Mouse (Mus musculus): ENCODE data around the gene Apoe. TPM values are rescaled to one million over a fixed set of nuclear protein-coding genes. Genes with fewer than 3 reads are reported as not detected.

Apoe gene
- polyA plus RNA-seq, 2 experiments = 365 to 413 TPM

DNA sequence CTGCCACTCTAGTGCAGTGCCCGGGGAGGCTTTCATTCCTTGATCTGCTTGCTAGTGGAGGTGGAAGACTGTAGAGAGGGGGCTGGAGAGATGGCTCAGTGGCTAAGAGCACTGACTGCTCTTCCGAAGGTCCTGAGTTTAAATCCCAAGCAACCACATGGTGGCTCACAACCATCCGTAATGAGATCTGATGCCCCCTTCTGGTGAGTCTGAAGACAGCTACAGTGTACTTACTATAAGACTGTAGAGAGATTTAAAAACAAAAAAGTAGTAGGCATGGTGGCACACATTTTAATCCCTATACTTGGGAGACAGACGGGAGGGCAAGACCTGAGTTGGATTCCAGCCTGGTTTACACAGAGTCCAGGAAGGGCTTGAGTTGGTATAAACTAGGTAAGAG lies 13.4 kb upstream of the Apoe start:
- no peaks in the 10 kb centered on the region for H3K27me3 ChIP-seq (ENCODE audit: control insufficient read depth, insufficient read depth, low read length)

DNA sequence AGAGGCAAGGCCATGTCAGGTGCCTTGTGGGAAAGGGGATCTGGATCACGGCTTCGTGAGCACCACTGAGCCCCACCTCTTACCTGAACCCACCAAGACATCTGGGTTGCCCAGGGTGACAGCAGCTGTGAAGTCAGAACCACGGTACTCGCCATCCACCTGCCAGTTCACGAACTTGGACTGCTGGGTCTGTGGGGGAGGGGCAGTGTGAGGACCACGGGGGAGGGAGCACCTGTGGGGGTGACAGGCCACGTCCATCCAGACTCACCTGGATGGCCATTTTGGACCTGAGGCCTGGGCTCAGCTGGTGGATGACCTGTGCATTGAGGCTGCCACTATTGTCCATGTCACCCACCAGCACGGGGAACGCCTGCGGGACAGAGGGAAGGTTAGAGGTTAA lies 11.7 kb upstream of the Apoe start:
- H3K27ac ChIP-seq (replicated peaks; ENCODE audit: low read depth, low read length) = no peak overlapping the region
- no peak overlapping the region for H3K4me2 ChIP-seq (replicated peaks; ENCODE audit: low read depth, low read length, severe bottlenecking)
- no peak overlapping the region for H3K9ac ChIP-seq (ENCODE audit: low read depth, low read length, severe bottlenecking)
- ATAC-seq (ENCODE audit: low FRiP score, low read depth) (no peak), DNase-seq (ENCODE audit: low spot score) (no peak)
- no peaks in the 10 kb centered on the region for H3K9me3 ChIP-seq (ENCODE audit: control insufficient read depth, low read length)
- 95% methylated on average over 10 of the region's 10 CpGs for WGBS
- no peaks in the 10 kb centered on the region for H3K27me3 ChIP-seq (ENCODE audit: control insufficient read depth, insufficient read depth, low read length)
- no peak for TF ChIP-seq POLR2A (IDR thresholded peaks at IDR 0.05; ENCODE audit: borderline replicate concordance, extremely low read depth, insufficient read depth, insufficient read length)
- H3K4me1 ChIP-seq (ENCODE audit: control insufficient read depth, insufficient read depth, low read length) = peaks cover 5% of the 10 kb centered on the region; the same call in 1 of the 2 replicates
- H3K4me3 ChIP-seq (replicated peaks; ENCODE audit: low read length) = no peak overlapping the region
- peaks cover 53% of the 10 kb centered on the region for H3K36me3 ChIP-seq (ENCODE audit: control insufficient read depth, insufficient read depth, low read length)

More for the DNA sequence above, 13.4 kb upstream of the Apoe start:
- Histone ChIP-seq H3K9ac (ENCODE audit: low read depth, low read length, severe bottlenecking) (no peak overlapping the region), H3K36me3 (ENCODE audit: control insufficient read depth, insufficient read depth, low read length) (peaks cover 56% of the 10 kb centered on the region), H3K9me3 (ENCODE audit: control insufficient read depth, low read length) (no peaks in the 10 kb centered on the region), H3K4me1 (ENCODE audit: control insufficient read depth, insufficient read depth, low read length) (peaks cover 5% of the 10 kb centered on the region; the same call in 1 of the 2 replicates), H3K4me2 (replicated peaks; ENCODE audit: low read depth, low read length, severe bottlenecking) (no peak overlapping the region), H3K4me3 (replicated peaks; ENCODE audit: low read length) (no peak overlapping the region), H3K27ac (replicated peaks; ENCODE audit: low read depth, low read length) (no peak overlapping the region)
- no peak for TF ChIP-seq POLR2A (IDR thresholded peaks at IDR 0.05; ENCODE audit: borderline replicate concordance, extremely low read depth, insufficient read depth, insufficient read length)
- DNase-seq (ENCODE audit: low spot score) = no peak
- 78% methylated on average over 4 of the region's 4 CpGs for WGBS
- ATAC-seq (ENCODE audit: low FRiP score, low read depth) = no peak

DNA sequence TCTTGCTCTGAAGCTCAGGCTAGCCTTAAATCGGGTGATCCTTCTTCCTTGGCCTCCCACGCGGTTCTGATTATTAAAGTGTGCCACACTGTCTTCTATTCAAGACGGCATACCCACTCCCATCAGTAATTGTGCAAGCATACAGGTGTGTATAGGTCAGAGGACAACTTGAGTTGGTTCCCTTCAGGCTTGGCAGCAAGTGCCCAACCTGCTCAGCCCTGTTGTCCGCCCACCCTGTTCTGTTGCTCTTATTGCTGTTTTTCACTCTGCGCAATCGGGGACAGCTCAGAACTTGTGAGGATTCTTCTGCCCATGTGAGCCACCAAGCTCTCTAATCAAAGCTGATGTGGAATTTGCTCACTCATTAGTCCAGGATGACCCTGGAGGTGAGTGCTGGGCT lies 6.3 kb upstream of the Apoe start:
- no peak for TF ChIP-seq POLR2A (IDR thresholded peaks at IDR 0.05; ENCODE audit: borderline replicate concordance, extremely low read depth, insufficient read depth, insufficient read length)
- no peak for ATAC-seq (ENCODE audit: low FRiP score, low read depth)
- H3K36me3 ChIP-seq (ENCODE audit: control insufficient read depth, insufficient read depth, low read length) = peaks cover 47% of the 10 kb centered on the region
- no peaks in the 10 kb centered on the region for H3K27me3 ChIP-seq (ENCODE audit: control insufficient read depth, insufficient read depth, low read length)
- no peaks in the 10 kb centered on the region for H3K4me1 ChIP-seq (ENCODE audit: control insufficient read depth, insufficient read depth, low read length)
- no peak overlapping the region for H3K4me2 ChIP-seq (replicated peaks; ENCODE audit: low read depth, low read length, severe bottlenecking)
- no peak overlapping the region for H3K9ac ChIP-seq (ENCODE audit: low read depth, low read length, severe bottlenecking)
- H3K4me3 ChIP-seq (replicated peaks; ENCODE audit: low read length) = no peak overlapping the region
- no peak overlapping the region for H3K27ac ChIP-seq (replicated peaks; ENCODE audit: low read depth, low read length)
- 97% methylated on average over 7 of the region's 7 CpGs for WGBS
- no peaks in the 10 kb centered on the region for H3K9me3 ChIP-seq (ENCODE audit: control insufficient read depth, low read length)
- no peak for DNase-seq (ENCODE audit: low spot score)

- H3K4me2 ChIP-seq (replicated peaks; ENCODE audit: low read depth, low read length, severe bottlenecking) = no peak overlapping the region
- 96% methylated on average over 4 of the region's 4 CpGs for WGBS
- peaks cover 41% of the 10 kb centered on the region for H3K36me3 ChIP-seq (ENCODE audit: control insufficient read depth, insufficient read depth, low read length)
- no peaks in the 10 kb centered on the region for H3K9me3 ChIP-seq (ENCODE audit: control insufficient read depth, low read length)
- DNase-seq (ENCODE audit: low spot score) (no peak), ATAC-seq (ENCODE audit: low FRiP score, low read depth) (no peak)
- H3K4me1 ChIP-seq (ENCODE audit: control insufficient read depth, insufficient read depth, low read length) = peaks cover 2% of the 10 kb centered on the region
- H3K4me3 ChIP-seq (replicated peaks; ENCODE audit: low read length) = no peak overlapping the region
- TF ChIP-seq POLR2A (IDR thresholded peaks at IDR 0.05; ENCODE audit: borderline replicate concordance, extremely low read depth, insufficient read depth, insufficient read length) = no peak
- H3K9ac ChIP-seq (ENCODE audit: low read depth, low read length, severe bottlenecking) = no peak overlapping the region
- no peaks in the 10 kb centered on the region for H3K27me3 ChIP-seq (ENCODE audit: control insufficient read depth, insufficient read depth, low read length)
- H3K27ac ChIP-seq (replicated peaks; ENCODE audit: low read depth, low read length) = no peak overlapping the region
Measured at GRCm38 (mm10) chr7:19704475-19704874, 5.5 kb upstream of the Apoe start.

- DNase-seq (ENCODE audit: low spot score) (no peak), ATAC-seq (ENCODE audit: low FRiP score, low read depth) (no peak)
- Histone ChIP-seq H3K27me3 (ENCODE audit: control insufficient read depth, insufficient read depth, low read length) (no peaks in the 10 kb centered on the region), H3K36me3 (ENCODE audit: control insufficient read depth, insufficient read depth, low read length) (peaks cover 30% of the 10 kb centered on the region), H3K9me3 (ENCODE audit: control insufficient read depth, low read length) (no peaks in the 10 kb centered on the region), H3K27ac (replicated peaks; ENCODE audit: low read depth, low read length) (no peak overlapping the region), H3K4me1 (ENCODE audit: control insufficient read depth, insufficient read depth, low read length) (peaks cover 16% of the 10 kb centered on the region), H3K9ac (ENCODE audit: low read depth, low read length, severe bottlenecking) (no peak overlapping the region), H3K4me3 (replicated peaks; ENCODE audit: low read length) (no peak overlapping the region), H3K4me2 (replicated peaks; ENCODE audit: low read depth, low read length, severe bottlenecking) (no peak overlapping the region)
- WGBS = 88% methylated on average over 16 of the region's 16 CpGs
- TF ChIP-seq POLR2A (IDR thresholded peaks at IDR 0.05; ENCODE audit: borderline replicate concordance, extremely low read depth, insufficient read depth, insufficient read length) = no peak
Measured at GRCm38 (mm10) chr7:19702859-19703555, 4.0 kb upstream of the Apoe start.

Data from limb, embryonic 14.5 days (tissue).